Mouse (Mus musculus) CH12.LX (cell line): ENCODE data around the gene Nup50.

Experiments
- EP300 ChIP-seq: IDR thresholded peaks from 2 replicates; pipeline ENCODE4 v1.6.1; 2011; ENCODE audit warnings: low read length, improper control_type of control experiment
- RAD21 ChIP-seq: IDR thresholded peaks from 2 replicates; pipeline ENCODE4 v1.6.1; 2011; ENCODE audit warnings: low read depth, mild to moderate bottlenecking, low read length, improper control_type of control experiment, moderate library complexity
- UBTF ChIP-seq: IDR thresholded peaks from 2 replicates; pipeline ENCODE4 v1.6.1; 2012; ENCODE audit warnings: low read depth, mild to moderate bottlenecking, inconsistent platforms, low read length, improper control_type of control experiment, moderate library complexity

- TF ChIP-seq EP300 = no peak
- no peak for TF ChIP-seq RAD21
- no peak for TF ChIP-seq UBTF
Measured at GRCm38 (mm10) chr15:84898077-84898476, 25.1 kb upstream of the Nup50 start.
